Mouse (Mus musculus): Measurements from ENCODE around the gene Rybp. TPM values are rescaled to one million over a fixed set of nuclear protein-coding genes. Genes with fewer than 3 reads are reported as not detected.

Rybp gene
- polyA plus RNA-seq, 1 experiment from 2014 or later, result 12.7 TPM

- H3K27ac ChIP-seq (replicated peaks), result no peak overlapping the region
- no peak for TF ChIP-seq EP300 (optimal IDR thresholded peaks at IDR 0.05)
- no peak overlapping the region for H3K9ac ChIP-seq (ENCODE audit: low read length)
- no peaks in the 10 kb centered on the region for H3K9me3 ChIP-seq (ENCODE audit: control insufficient read depth, low read length)
- H3K4me3 ChIP-seq (ENCODE audit: low read depth, low read length), result no peak overlapping the region
- 6% methylated on average over 1 of the region's 1 CpGs for WGBS
- no peak for ATAC-seq (ENCODE audit: low FRiP score, low TSS enrichment)
- H3K4me2 ChIP-seq (replicated peaks; ENCODE audit: low read depth), result no peak overlapping the region
- H3K4me1 ChIP-seq (replicated peaks; ENCODE audit: control insufficient read depth, insufficient read depth), result peaks cover 7% of the 10 kb centered on the region
- DNase-seq (ENCODE audit: low spot score), result peak; percentile 50
- H3K36me3 ChIP-seq (ENCODE audit: control insufficient read depth, insufficient read depth, low read length), result no peaks in the 10 kb centered on the region
- no peaks in the 10 kb centered on the region for H3K27me3 ChIP-seq (ENCODE audit: control insufficient read depth, insufficient read depth, low read length)
These were observed 85.2 kb downstream of the Rybp start for GRCm38 (mm10) chr6:100202091-100202490.

DNA sequence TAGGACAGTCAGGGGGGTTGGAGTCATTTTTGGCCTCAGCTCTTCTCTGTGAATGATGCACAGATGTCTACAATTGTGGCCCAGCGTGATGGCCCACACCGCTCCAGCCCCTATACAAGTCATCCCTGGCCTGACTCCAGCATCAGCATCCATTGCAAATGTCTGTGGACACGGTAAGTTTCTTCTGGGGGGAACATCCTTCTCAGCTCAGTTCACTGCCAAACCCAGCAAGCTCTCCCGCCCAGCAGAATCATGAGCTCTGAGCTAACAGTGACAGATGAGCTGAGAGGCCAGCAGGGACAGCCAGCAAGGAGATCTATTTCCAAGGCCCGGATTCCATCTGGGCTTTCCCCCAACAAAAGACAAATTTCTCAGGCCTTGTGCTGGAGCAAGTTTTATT is 90.2 kb downstream of the Rybp start:
- WGBS, result 35% methylated on average over 5 of the region's 5 CpGs
- H3K27ac ChIP-seq (replicated peaks), result 0 out of 2 replicates have a peak overlapping the region, but pooled peaks have one; percentile 24
- H3K4me3 ChIP-seq (ENCODE audit: low read depth, low read length), result no peak overlapping the region
- H3K4me2 ChIP-seq (replicated peaks; ENCODE audit: low read depth), result no peak overlapping the region
- ATAC-seq (ENCODE audit: low FRiP score, low TSS enrichment) (peak; percentile 24; the same call in 1 of the 2 replicates), DNase-seq (ENCODE audit: low spot score) (peak; percentile 28)
- H3K27me3 ChIP-seq (ENCODE audit: control insufficient read depth, insufficient read depth, low read length), result no peaks in the 10 kb centered on the region
- no peaks in the 10 kb centered on the region for H3K9me3 ChIP-seq (ENCODE audit: control insufficient read depth, low read length)
- H3K9ac ChIP-seq (ENCODE audit: low read length), result no peak overlapping the region
- TF ChIP-seq CTCF (IDR thresholded peaks at IDR 0.05; ENCODE audit: low read depth), result no peak
- no peak for TF ChIP-seq EP300 (optimal IDR thresholded peaks at IDR 0.05)
- H3K36me3 ChIP-seq (ENCODE audit: control insufficient read depth, insufficient read depth, low read length), result no peaks in the 10 kb centered on the region
- peaks cover 14% of the 10 kb centered on the region for H3K4me1 ChIP-seq (replicated peaks; ENCODE audit: control insufficient read depth, insufficient read depth)

- H3K27ac ChIP-seq (replicated peaks), result peak overlapping the region; percentile 71
- H3K9me3 ChIP-seq (ENCODE audit: control insufficient read depth, low read length), result no peaks in the 10 kb centered on the region
- DNase-seq (ENCODE audit: low spot score), result peak; percentile 70
- ATAC-seq (ENCODE audit: low FRiP score, low TSS enrichment), result peak; percentile 82
- no peak overlapping the region for H3K4me2 ChIP-seq (replicated peaks; ENCODE audit: low read depth)
- peaks cover 14% of the 10 kb centered on the region; the same call in 1 of the 2 replicates for H3K4me1 ChIP-seq (replicated peaks; ENCODE audit: control insufficient read depth, insufficient read depth)
- TF ChIP-seq CTCF (IDR thresholded peaks at IDR 0.05; ENCODE audit: low read depth), result peak; percentile 25
- no peak for TF ChIP-seq EP300 (optimal IDR thresholded peaks at IDR 0.05)
- H3K27me3 ChIP-seq (ENCODE audit: control insufficient read depth, insufficient read depth, low read length), result no peaks in the 10 kb centered on the region
- H3K4me3 ChIP-seq (ENCODE audit: low read depth, low read length), result no peak overlapping the region
- 22% methylated on average over 7 of the region's 7 CpGs for WGBS
- no peaks in the 10 kb centered on the region for H3K36me3 ChIP-seq (ENCODE audit: control insufficient read depth, insufficient read depth, low read length)
- no peak overlapping the region for H3K9ac ChIP-seq (ENCODE audit: low read length)
These were observed 91.3 kb downstream of the Rybp start for GRCm38 (mm10) chr6:100195870-100196409.

DNA sequence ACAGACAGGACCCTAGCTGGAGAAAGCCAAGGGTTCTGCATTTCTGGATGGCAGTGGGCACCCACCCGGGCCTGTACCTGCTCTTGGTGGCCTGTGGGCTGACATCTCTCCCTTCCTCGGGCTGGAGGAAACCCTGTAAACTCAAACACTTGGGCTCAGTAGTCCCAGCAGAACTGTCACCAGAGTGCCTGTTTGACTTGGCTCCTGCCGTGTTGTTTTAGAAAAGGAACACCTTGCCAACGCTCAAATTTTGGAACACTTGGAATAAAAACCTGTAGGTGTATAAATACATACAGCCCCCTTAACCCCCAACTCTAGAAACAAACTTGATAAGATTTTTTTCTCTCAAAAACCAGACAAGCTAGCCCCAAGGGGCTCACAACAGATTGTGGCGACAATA is 92.2 kb downstream of the Rybp start:
- DNase-seq (ENCODE audit: low spot score) (no peak), ATAC-seq (ENCODE audit: low FRiP score, low TSS enrichment) (no peak)
- peak overlapping the region; percentile 71; the same call in 1 of the 2 replicates for H3K27ac ChIP-seq (replicated peaks)
- no peaks in the 10 kb centered on the region for H3K9me3 ChIP-seq (ENCODE audit: control insufficient read depth, low read length)
- no peaks in the 10 kb centered on the region for H3K27me3 ChIP-seq (ENCODE audit: control insufficient read depth, insufficient read depth, low read length)
- 64% methylated on average over 5 of the region's 5 CpGs for WGBS
- H3K4me1 ChIP-seq (replicated peaks; ENCODE audit: control insufficient read depth, insufficient read depth), result peaks cover 14% of the 10 kb centered on the region; the same call in 1 of the 2 replicates
- H3K4me3 ChIP-seq (ENCODE audit: low read depth, low read length), result no peak overlapping the region
- H3K4me2 ChIP-seq (replicated peaks; ENCODE audit: low read depth), result no peak overlapping the region
- H3K36me3 ChIP-seq (ENCODE audit: control insufficient read depth, insufficient read depth, low read length), result no peaks in the 10 kb centered on the region
- TF ChIP-seq EP300 (optimal IDR thresholded peaks at IDR 0.05) (no peak), CTCF (IDR thresholded peaks at IDR 0.05; ENCODE audit: low read depth) (no peak)
- no peak overlapping the region for H3K9ac ChIP-seq (ENCODE audit: low read length)

GRCm38 (mm10) chr6:100193760-100194159 is 93.5 kb downstream of the Rybp start:
- no peak overlapping the region for H3K27ac ChIP-seq (replicated peaks)
- H3K9ac ChIP-seq (ENCODE audit: low read length), result no peak overlapping the region
- H3K36me3 ChIP-seq (ENCODE audit: control insufficient read depth, insufficient read depth, low read length), result no peaks in the 10 kb centered on the region
- H3K4me3 ChIP-seq (ENCODE audit: low read depth, low read length), result no peak overlapping the region
- no peaks in the 10 kb centered on the region for H3K9me3 ChIP-seq (ENCODE audit: control insufficient read depth, low read length)
- H3K27me3 ChIP-seq (ENCODE audit: control insufficient read depth, insufficient read depth, low read length), result no peaks in the 10 kb centered on the region
- 46% methylated on average over 7 of the region's 7 CpGs for WGBS
- no peak for TF ChIP-seq EP300 (optimal IDR thresholded peaks at IDR 0.05)
- no peak for TF ChIP-seq CTCF (IDR thresholded peaks at IDR 0.05; ENCODE audit: low read depth)
- H3K4me2 ChIP-seq (replicated peaks; ENCODE audit: low read depth), result no peak overlapping the region
- peaks cover 14% of the 10 kb centered on the region; the same call in 1 of the 2 replicates for H3K4me1 ChIP-seq (replicated peaks; ENCODE audit: control insufficient read depth, insufficient read depth)
- DNase-seq (ENCODE audit: low spot score) (no peak), ATAC-seq (ENCODE audit: low FRiP score, low TSS enrichment) (no peak)

DNA sequence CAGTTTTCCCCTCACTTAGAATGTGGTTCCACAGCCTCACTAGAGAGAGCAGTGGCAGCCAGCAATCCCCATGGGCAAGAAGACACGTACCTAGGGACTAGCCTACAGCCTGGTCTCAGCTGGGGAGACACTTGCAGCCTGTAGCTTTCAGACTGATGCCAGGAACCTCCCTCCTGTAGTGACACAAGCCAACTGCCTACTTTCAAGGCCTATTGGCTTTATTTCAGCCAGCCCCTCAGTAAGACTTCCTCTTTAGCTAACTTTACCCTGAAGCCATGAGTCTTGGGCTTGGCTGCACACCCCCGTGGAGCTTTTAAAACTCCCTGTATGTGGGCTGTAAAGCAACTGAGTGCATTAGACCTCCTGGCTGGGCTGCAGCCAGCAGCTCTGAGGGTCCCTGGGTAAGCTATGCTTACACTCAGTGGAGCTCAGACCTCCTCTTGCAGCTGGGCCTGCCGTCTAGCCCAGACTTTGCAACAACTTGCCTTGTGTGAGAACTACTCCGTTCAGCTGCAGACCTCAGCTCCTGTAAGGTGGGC is 94.5 kb downstream of the Rybp start:
- 55% methylated on average over 4 of the region's 4 CpGs for WGBS
- TF ChIP-seq EP300 (optimal IDR thresholded peaks at IDR 0.05), result no peak
- no peak for TF ChIP-seq CTCF (IDR thresholded peaks at IDR 0.05; ENCODE audit: low read depth)
- Histone ChIP-seq H3K4me1 (replicated peaks; ENCODE audit: control insufficient read depth, insufficient read depth) (peaks cover 14% of the 10 kb centered on the region; the same call in 1 of the 2 replicates), H3K9me3 (ENCODE audit: control insufficient read depth, low read length) (no peaks in the 10 kb centered on the region), H3K4me3 (ENCODE audit: low read depth, low read length) (no peak overlapping the region), H3K36me3 (ENCODE audit: control insufficient read depth, insufficient read depth, low read length) (no peaks in the 10 kb centered on the region), H3K27me3 (ENCODE audit: control insufficient read depth, insufficient read depth, low read length) (no peaks in the 10 kb centered on the region; the same call in 1 of the 2 replicates), H3K27ac (replicated peaks) (0 out of 2 replicates have a peak overlapping the region, but pooled peaks have one; percentile 13), H3K9ac (ENCODE audit: low read length) (no peak overlapping the region), H3K4me2 (replicated peaks; ENCODE audit: low read depth) (no peak overlapping the region)
- ATAC-seq (ENCODE audit: low FRiP score, low TSS enrichment) (no peak), DNase-seq (ENCODE audit: low spot score) (no peak)
